Mouse (Mus musculus) heart, embryonic 14.5 days (tissue): ENCODE results near the gene Dcpp2. TPM values are rescaled to one million over a fixed set of nuclear protein-coding genes. Genes with fewer than 3 reads are reported as not detected.
A peak's percentile ranks its signal among the peaks of the same experiment; 100 is the strongest.
"Not testable (repeated sequence)": the region's sequence is repeated elsewhere in the genome, so short reads cannot be mapped to it uniquely, and the experiment has no call there.

Experiments used
- ATAC-seq: fragments of 200-750 bp; cut with Nextera tagmentation; 2 replicates; pipeline ENCODE4 v1.8.0; 2017; ENCODE audit warnings: low read depth, moderate TSS enrichment; ENCODE audit not compliant: insufficient number of reproducible peaks, insufficient read depth, low FRiP score
- H3K27ac ChIP-seq, 2 experiments: fragments of 200-500 bp in 1 of 2; fragments of 300-500 bp in 1 of 2; sonication (generic) in 1 of 2; replicated peaks in 1 of 2; 2 replicates each; pipeline ENCODE4 v1.5.1; 2012 to 2014; ENCODE audit warnings: low read depth in 2 of 2, low read length in 2 of 2, control low read depth in 1 of 2, mild to moderate bottlenecking in 1 of 2, mixed read lengths in 1 of 2; ENCODE audit not compliant: control insufficient read depth in 1 of 2, insufficient read depth in 1 of 2
- H3K27me3 ChIP-seq: fragments of 300-500 bp; sonication (generic); 2 replicates; pipeline ENCODE4 v1.6.1; 2014; ENCODE audit warnings: mild to moderate bottlenecking, low read length, control low read depth; ENCODE audit not compliant: control insufficient read depth, insufficient read depth
- H3K36me3 ChIP-seq: fragments of 300-500 bp; sonication (generic); 2 replicates; pipeline ENCODE4 v1.6.1; 2014; ENCODE audit warnings: mild to moderate bottlenecking, control low read depth, low read length, mixed read lengths; ENCODE audit not compliant: control insufficient read depth, insufficient read depth
- H3K4me1 ChIP-seq, 2 experiments: fragments of 200-500 bp in 1 of 2; fragments of 300-500 bp in 1 of 2; sonication (generic) in 1 of 2; 2 replicates each; pipeline ENCODE4 v1.6.1; 2012 to 2014; ENCODE audit warnings: low read length in 2 of 2, control low read depth in 1 of 2, mixed read lengths in 1 of 2; ENCODE audit not compliant: control insufficient read depth in 2 of 2, insufficient read depth in 2 of 2
- H3K4me2 ChIP-seq: fragments of 300-500 bp; sonication (generic); 2 replicates; pipeline ENCODE4 v1.6.1; 2014; ENCODE audit warnings: mild to moderate bottlenecking, low read length
- H3K4me3 ChIP-seq, 2 experiments: fragments of 200-500 bp in 1 of 2; fragments of 300-500 bp in 1 of 2; sonication (generic) in 1 of 2; 2 replicates each; pipeline ENCODE4 v1.5.1; 2012 to 2014; ENCODE audit warnings: low read length in 2 of 2, mild to moderate bottlenecking in 2 of 2, control low read depth in 1 of 2, low read depth in 1 of 2, moderate library complexity in 1 of 2; ENCODE audit not compliant: control insufficient read depth in 1 of 2, insufficient read depth in 1 of 2
- H3K9ac ChIP-seq: fragments of 300-500 bp; sonication (generic); 2 replicates; pipeline ENCODE4 v1.6.1; 2014; ENCODE audit warnings: mild to moderate bottlenecking, low read length
- H3K9me3 ChIP-seq: fragments of 300-500 bp; sonication (generic); 2 replicates; pipeline ENCODE4 v1.6.1; 2016; ENCODE audit warnings: low read length, control low read depth; ENCODE audit not compliant: control insufficient read depth
- whole genome bisulfite sequencing: fragments of 180-500 bp; shearing (Covaris S2); extraction: QIAGEN DNeasy Blood & Tissue Kit; methylation state at CpG from one replicate; pipeline ENCODE4 v1.1.7; 2014; 5-methylcytosine and 5-hydroxymethylcytosine counted together
- polyA plus RNA-seq: library from polyadenylated mRNA; unstranded; fragments of >200 nt; fragmentation: Nextera tagmentation; extraction: Ambion mirVana; gene quantifications from 2 replicates; pipeline ENCODE4 v1.2.1, GENCODE M21; 2014

The Dcpp2 gene
- not detected in 2 replicates for polyA plus RNA-seq

DNA sequence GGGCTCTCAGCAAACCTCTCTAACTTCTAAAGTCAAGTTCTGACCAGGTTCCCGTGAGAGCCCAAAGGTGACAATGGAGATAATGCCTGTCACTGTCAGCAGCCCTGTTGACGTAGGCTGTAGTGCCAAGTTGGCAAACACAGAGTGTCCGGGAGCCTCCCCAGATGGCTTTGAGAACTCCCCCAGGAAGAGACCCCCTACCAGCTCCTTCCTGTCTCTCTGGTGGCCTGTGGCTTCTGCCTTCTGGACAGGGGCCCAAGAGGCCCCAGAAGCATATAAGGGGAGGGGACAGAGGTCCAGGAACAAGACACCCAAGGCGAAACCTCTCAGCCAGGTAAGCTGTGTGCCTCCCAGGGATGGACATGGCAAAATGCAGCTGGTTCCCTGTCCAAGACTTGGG, at the start of gene Dcpp2, which contains the start of gene Dcpp1:
Gene Dcpp2 (plus strand): TSS at position 305 of the 400 bp plus-strand sequence.
Gene Dcpp1 (plus strand): TSS at position 301 of the 400 bp plus-strand sequence.
- not testable (repeated sequence) for ATAC-seq, H3K27me3 ChIP-seq, H3K9ac ChIP-seq, H3K36me3 ChIP-seq, H3K4me3 ChIP-seq, H3K4me1 ChIP-seq, H3K4me2 ChIP-seq, H3K27ac ChIP-seq, H3K9me3 ChIP-seq
- WGBS, result 43% methylated on average over 4 of the region's 4 CpGs

DNA sequence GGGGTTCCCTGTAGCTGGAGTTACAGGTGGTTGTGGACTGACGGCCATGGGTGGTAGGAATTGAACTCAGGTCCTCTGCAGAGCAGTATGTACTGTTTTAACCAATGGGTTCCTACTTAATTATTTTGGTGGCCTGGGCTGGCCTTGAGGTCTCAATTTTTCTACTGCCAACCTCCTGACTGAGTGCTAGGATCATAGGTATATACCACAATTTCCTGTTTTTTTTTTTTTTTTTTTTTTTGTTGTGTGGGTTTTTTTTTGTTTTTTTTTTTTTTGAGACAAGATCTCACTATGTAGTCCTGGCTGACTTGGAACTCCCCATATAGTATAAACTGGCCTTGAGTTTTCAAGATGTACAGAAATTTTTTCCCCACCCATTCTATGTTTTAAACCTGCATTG, 49.5 kb upstream of the Dcpp2 start:
- Histone ChIP-seq H3K4me1 (peaks cover 2 to 11% of the 10 kb centered on the region in 2 experiments; a peak in 3 of 4 replicates), H3K36me3 (peaks cover 14% of the 10 kb centered on the region), H3K9me3 (no peaks in the 10 kb centered on the region), H3K4me2 (no peak overlapping the region), H3K9ac (no peak overlapping the region), H3K27ac (no peak overlapping the region), H3K27me3 (peaks cover 37% of the 10 kb centered on the region), H3K4me3 (no peak overlapping the region)
- no peak for ATAC-seq
- WGBS, result 94% methylated on average over 1 of the region's 1 CpGs

GRCm38 (mm10) chr17:23836006-23836575, 44.6 kb upstream of the Dcpp2 start, which contains the start of gene Prss33:
Prss33 (minus strand) TSS chr17:23836056.
- Histone ChIP-seq H3K9ac (no peak within 1 kb of the TSS), H3K4me3 (no peak within 1 kb of the TSS), H3K9me3 (no peaks in the 10 kb centered on the region), H3K4me1 (no peaks in the 10 kb centered on the region), H3K4me2 (no peak within 1 kb of the TSS), H3K27ac (no peak within 1 kb of the TSS), H3K36me3 (no peaks in the 10 kb centered on the region), H3K27me3 (peaks cover 30% of the 10 kb centered on the region)
- no peak for ATAC-seq
- 74% methylated on average over 8 of the region's 8 CpGs for WGBS

DNA sequence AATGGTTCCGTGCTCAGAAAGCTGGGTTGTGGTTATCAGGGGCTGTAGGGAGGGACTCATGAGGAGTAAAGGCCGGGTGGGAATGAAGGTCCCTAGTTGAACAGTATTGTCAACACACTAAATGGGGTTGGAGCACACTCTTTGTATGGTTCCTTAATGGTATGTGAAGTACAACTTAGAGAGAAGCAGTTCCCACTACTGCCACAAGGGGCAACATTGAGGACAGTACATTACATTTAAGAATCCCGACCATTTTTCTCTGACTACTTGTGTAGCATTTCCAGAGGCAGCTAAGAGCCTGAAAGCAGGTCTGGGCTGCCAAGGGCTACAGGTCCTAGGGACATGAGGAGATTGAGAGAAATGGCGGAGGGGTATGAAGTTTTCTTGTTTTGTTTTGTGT, 39.5 kb upstream of the Dcpp2 start:
- Histone ChIP-seq H3K4me1 (peaks cover 0 to 4% of the 10 kb centered on the region in 2 experiments; a peak in 1 of 4 replicates), H3K27me3 (no peaks in the 10 kb centered on the region; the same call in 1 of the 2 replicates), H3K4me2 (no peak overlapping the region), H3K36me3 (no peaks in the 10 kb centered on the region), H3K9me3 (no peaks in the 10 kb centered on the region), H3K4me3 (no peak overlapping the region), H3K9ac (no peak overlapping the region), H3K27ac (no peak overlapping the region)
- 33% methylated on average over 4 of the region's 4 CpGs for WGBS
- ATAC-seq, result no peak

GRCm38 (mm10) chr17:23843141-23843811, 37.4 kb upstream of the Dcpp2 start:
- WGBS, result 42% methylated on average over 23 of the region's 23 CpGs
- H3K4me1 ChIP-seq, result peaks cover 0 to 4% of the 10 kb centered on the region in 2 experiments; a peak in 1 of 4 replicates
- H3K4me3 ChIP-seq, result no peak overlapping the region
- H3K4me2 ChIP-seq, result no peak overlapping the region; the same call in 1 of the 2 replicates
- no peak overlapping the region for H3K9ac ChIP-seq
- no peaks in the 10 kb centered on the region for H3K36me3 ChIP-seq
- H3K27ac ChIP-seq, result no peak overlapping the region
- H3K27me3 ChIP-seq, result no peaks in the 10 kb centered on the region; the same call in 1 of the 2 replicates
- no peak for ATAC-seq
- no peaks in the 10 kb centered on the region for H3K9me3 ChIP-seq

GRCm38 (mm10) chr17:23843812-23844273, 36.8 kb upstream of the Dcpp2 start, which contains the start of the genes Prss32 and Prss41:
Prss32 (plus strand) TSS chr17:23843855.
Prss41 (minus strand) TSS chr17:23844172.
- WGBS, result 15% methylated on average over 19 of the region's 19 CpGs
- Histone ChIP-seq H3K9me3 (no peaks in the 10 kb centered on the region), H3K27me3 (no peaks in the 10 kb centered on the region; the same call in 1 of the 2 replicates), H3K4me3 (peak within 1 kb of the TSS in 1 of 2 experiments; percentile 10; a peak in 1 of 4 replicates), H3K36me3 (no peaks in the 10 kb centered on the region), H3K4me2 (peak within 1 kb of the TSS; percentile 41), H3K27ac (no peak within 1 kb of the TSS), H3K4me1 (peaks cover 0 to 4% of the 10 kb centered on the region in 2 experiments; a peak in 1 of 4 replicates), H3K9ac (no peak within 1 kb of the TSS)
- ATAC-seq, result peak; percentile 41; the same call in 1 of the 2 replicates

GRCm38 (mm10) chr17:23850028-23850427, 30.7 kb upstream of the Dcpp2 start:
- Histone ChIP-seq H3K9me3 (no peaks in the 10 kb centered on the region), H3K4me2 (no peak overlapping the region), H3K4me3 (no peak overlapping the region), H3K4me1 (peaks cover 5 to 7% of the 10 kb centered on the region in 2 experiments), H3K27me3 (no peaks in the 10 kb centered on the region), H3K9ac (no peak overlapping the region), H3K36me3 (no peaks in the 10 kb centered on the region), H3K27ac (no peak overlapping the region)
- ATAC-seq, result no peak
- 60% methylated on average over 2 of the region's 2 CpGs for WGBS
